Mouse (Mus musculus) brain, adult 2 months (tissue): Measurements from ENCODE around the gene Skil.
A peak's percentile ranks its signal among the peaks of the same experiment; 100 is the strongest.

Experiments used
- DNase-seq: peaks from one replicate; pipeline ENCODE4 v3.0.0; 2011; ENCODE audit warnings: low read depth, low spot score

Gene Skil

GRCm38 (mm10) chr3:31094531-31095178 is at the start of gene Skil:
Gene Skil (plus strand): TSS chr3:31095058.
- DNase-seq: peak; percentile 96

- DNase-seq: no peak
Observed at GRCm38 (mm10) chr3:31047263-31047662, 47.6 kb upstream of the Skil start.

DNA sequence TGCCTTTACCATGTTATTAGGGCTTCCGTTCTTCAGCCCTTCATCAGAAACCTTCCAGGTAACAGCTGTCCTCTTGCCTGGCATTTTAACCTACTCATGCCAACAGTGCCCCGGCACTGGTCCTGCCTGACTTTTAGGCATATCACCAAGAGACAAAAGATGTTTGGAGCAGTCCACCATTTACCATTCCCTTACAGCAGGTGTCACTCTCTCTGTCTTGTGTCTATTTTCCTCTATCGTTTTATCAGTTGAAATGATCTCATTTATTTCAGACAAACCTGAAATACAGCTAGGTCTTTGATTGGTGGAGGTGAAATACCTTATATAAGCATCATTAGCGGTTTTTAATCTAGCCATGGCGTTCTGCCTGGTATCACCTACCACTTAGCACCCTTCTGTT is 45.8 kb upstream of the Skil start:
- no peak for DNase-seq

DNA sequence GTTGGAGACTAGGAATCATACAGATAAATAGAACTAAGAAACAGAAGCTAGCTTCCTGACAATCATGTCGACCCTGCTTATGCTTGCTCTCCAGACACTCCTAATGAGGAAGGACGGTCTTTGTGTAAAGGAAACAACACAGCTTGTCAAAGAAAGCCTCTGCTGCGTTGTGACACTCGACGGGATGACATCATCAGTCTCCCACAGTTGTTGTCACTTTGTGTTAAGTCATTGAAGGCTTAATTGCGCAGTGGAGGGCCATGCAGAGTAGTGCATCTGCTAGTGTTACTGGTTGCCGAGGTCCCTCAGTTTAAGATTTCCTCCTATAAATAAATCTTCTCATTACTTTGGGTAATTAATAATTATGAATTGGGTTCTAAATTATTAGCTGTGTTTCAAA is 44.5 kb upstream of the Skil start:
- DNase-seq: no peak

DNA sequence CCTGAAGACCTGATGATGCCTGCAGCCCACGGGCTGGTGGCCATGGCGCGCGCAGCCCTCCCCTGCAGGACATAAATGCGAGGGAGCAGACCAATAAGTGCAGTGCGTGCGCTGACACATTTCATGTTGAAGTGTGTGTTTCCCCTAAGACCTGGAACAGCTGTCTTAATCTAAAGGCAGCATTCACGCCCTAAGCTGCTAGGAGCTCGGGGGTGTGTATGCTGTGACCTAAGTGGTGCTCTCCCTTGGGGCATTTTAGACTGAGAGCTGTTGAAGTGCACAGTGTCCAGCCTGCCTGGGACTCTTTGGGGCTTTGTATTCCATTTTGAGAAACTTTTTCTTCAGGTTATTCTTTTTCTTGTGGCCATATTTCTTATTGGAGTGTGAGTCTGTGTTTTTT is 43.1 kb upstream of the Skil start:
- no peak for DNase-seq

DNA sequence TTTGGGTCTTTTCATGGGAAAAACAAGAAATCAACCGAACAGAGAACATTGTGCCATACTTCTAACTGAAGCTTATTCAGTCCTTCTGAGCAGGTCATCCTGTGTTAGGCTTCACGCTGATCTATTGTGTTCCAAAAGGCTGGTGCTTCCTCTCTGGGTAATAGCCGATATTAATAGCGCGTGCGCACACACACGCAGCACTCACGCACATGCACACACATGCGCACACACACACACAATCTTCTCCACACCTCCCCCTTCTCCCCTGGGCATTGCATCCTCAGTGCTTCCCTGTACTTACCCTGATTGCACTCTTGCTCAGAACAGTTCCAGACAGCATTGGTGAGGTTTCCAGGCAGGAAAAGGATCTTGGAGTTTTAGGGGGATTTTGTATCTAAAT is 41.7 kb upstream of the Skil start:
- no peak for DNase-seq

DNA sequence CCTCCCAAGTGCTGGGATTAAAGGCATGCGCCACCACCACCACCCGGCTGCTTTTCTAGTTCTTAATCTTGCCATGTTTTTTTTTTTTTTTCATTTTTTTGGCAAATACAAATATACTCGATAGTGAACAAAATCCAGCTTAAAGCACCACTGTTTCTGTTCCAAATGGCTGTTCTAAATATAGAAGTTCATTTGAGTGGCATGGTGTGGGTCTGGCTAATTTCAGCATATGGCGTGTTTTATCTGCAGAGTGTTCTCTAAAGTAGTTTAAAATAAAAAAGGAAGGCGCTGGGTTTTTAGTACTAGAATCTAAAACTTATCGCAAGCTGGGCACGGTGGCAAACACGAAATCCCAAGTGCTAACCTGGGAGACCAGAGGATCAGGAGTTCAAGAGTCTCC is 40.0 kb upstream of the Skil start:
- peak; percentile 65 for DNase-seq

- DNase-seq: no peak
Observed at GRCm38 (mm10) chr3:31056047-31056650, 38.7 kb upstream of the Skil start.

DNA sequence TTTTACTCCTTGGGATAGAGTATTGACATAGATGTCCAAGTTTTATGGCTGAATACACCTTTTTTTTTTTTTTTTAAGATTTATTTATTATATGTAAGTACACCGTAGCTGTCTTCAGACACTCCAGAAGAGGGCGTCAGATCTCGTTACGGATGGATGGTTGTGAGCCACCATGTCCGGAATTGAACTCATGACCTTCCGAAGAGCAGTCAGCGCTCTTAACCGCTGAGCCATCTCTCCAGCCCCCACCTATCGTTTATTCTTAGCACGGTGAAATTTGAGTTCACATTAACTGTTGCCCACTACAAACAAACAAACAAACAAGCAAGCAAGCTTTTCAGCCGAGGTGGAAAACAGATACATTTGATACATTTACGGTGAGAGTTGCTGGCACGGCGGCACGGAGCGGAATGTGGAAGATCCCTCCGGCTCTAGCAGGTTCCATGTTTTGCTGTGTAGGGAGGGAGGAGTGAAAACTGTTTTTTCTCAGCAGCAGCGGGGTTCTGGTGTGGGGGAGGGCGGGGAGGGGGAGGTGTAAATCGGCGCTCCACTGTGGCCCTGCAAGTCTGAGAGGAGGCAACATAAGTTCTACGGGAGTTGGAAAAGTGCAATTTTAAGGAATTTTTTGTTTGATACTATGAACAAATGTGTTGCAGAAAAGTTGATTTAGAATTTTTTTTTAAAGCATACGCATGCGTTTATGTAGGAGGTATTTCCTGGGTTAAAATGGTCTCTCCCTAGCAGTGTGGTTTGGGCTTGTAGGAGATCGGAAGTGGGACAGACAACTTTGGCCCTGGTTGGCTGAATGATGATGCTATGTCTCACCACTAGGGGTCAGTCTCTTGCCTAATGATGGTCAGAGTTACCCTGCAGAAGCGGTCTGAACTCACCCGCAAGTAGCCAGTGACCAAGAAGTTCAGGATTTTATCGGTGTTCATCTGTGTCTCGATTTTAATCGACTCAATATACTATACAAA is 37.9 kb upstream of the Skil start:
- peak; percentile 92 for DNase-seq

- no peak for DNase-seq
Observed at GRCm38 (mm10) chr3:31060745-31061102, 34.1 kb upstream of the Skil start.

- DNase-seq: no peak
Observed at GRCm38 (mm10) chr3:31061103-31061785, 33.6 kb upstream of the Skil start.

DNA sequence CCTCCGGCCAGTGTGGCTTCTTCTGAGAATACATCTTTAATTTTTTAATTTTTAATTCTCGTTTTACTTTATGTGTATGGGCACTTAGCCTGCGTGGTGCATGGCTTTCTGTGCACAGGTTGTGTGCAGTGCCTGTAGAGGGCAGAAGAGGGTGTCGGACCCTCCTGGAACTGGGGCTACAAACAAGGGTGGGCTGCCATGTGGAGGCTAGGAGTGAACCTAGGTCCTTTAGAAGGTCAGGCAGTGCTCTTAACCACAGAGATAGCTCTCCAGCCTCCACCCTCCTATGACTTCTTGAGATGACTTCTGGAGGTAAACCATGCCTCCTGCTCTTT is 33.1 kb upstream of the Skil start:
- no peak for DNase-seq

DNA sequence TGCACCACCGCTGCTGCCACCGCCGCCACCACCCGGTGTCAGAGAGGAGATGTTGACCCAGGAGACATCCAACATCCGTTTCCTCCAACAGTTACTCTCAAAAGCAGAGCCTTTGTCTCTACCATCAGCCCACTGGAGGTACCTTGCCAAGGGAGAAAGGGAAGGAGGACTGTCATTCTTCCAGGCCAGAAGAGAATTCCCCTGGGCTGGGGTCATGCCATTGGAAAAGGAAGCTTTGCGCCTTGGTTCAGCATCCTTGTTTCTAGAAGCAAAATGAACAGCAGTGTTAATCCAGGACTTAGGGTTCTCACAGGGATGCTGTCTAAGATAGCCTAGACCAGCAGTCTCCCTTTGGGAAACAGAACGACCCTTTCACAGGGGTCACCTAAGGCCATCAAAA is 32.5 kb upstream of the Skil start:
- no peak for DNase-seq

DNA sequence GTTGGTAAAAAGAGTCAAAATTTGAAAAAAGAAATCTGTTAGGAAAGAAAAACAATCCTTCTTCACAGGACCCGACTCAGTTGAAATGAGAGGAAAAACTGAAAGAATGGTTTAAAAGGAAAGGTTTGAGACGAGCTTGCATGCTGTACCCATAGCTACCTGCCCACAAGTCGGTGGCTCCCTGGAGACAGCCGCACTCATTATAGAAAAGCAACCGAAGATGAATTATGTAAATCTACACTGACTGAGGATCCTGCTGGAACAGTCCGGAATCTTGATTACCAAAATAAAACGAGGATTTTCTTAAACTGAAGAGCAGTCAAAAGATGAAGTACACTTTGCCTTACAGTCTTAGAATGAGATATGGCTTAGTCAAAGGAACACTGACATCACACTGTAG is 26.4 kb upstream of the Skil start:
- peak; percentile 59 for DNase-seq

DNA sequence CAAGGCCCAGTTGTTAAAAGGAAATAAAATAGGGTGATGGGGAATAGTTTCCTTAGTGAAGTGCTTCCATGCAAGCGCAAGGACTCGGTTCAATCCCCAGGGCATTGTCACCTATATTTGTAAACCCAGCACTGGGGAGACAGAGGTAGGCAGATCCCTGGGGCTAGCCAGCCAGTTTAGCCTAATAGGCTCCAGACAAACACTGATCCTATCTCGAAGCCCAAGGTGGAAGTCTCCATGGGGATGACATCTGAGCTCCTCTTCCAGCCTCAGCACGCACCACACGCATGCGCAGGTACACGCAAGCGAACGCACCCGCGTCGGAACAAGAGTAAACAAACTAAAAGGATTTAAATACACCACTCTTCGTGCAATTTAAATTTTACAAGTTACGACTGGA is 23.1 kb upstream of the Skil start:
- DNase-seq: no peak

DNA sequence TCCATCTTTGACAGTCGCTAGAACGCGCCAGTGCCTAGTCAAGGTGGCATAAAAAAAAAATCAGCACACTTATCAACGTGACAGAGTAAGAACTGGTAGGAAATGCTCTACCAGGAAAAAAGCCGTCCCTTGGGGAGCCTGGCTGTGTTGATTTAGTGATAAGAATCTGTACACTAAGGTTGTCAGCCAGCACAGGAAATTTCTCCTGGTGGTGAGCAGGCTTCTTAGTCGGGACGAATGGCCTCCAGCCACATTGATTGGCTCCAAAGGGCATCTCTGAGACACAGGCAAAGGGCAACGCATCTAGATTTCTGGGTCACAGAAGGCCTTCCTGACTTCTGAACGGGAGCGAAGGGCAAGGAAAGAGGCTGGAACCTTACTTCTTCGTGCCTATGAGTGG is 19.1 kb upstream of the Skil start:
- DNase-seq: no peak

DNA sequence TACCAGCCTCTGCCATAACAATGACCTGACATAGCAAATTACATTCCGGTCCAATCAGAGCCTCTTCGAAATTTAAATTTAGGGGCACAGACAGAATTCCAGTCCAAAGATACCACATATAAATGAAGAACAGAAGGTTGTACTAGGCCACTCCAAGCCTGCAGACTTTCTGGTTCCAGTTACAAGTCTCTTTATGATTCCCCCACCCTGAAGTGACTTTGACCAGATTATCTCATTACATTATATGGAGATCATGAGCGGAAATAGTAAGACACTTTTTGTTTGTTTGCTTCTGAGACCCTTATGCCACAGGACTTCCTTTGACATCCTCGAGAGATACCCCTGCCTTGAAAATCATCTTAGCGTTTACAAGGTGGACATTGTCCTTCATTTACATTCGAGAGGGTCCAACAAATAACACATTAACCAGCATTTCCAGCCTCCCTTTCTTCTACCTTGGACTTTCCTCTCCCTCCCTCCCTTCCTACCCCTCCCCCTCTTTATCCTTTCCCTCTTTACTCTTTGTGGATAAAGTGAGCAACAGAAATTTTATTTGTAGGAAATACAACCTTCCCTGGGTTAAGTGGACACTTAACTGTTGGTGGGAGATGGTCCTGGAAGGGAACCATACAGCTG is 17.7 kb upstream of the Skil start:
- DNase-seq: no peak

GRCm38 (mm10) chr3:31079450-31079849 is 15.4 kb upstream of the Skil start:
- DNase-seq: no peak

GRCm38 (mm10) chr3:31080791-31081502 is 13.9 kb upstream of the Skil start:
- no peak for DNase-seq

GRCm38 (mm10) chr3:31082838-31083506 is 11.9 kb upstream of the Skil start:
- DNase-seq: no peak
